ENCODE assay signal across 8 mouse cellular contexts in genomic region chr4:137724212-137724611, GRCm38 (mm10). TPM values are rescaled to one million over a fixed set of nuclear protein-coding genes. Genes with fewer than 3 reads are reported as not detected.
DNase-seq lines count a peak whose midpoint lies in the region; ATAC-seq and TF ChIP-seq lines count a peak whose summit lies in the region.

No protein-coding gene starts in this region.

- peaks cover 21% of the 10 kb centered on the region for H3K27me3 ChIP-seq in kidney, embryonic 14.5 days (ENCODE audit: control insufficient read depth, insufficient read depth, low read length)
- H3K27me3 ChIP-seq in heart, embryonic 16.5 days (ENCODE audit: control insufficient read depth, insufficient read depth, low read length): peaks cover 70% of the 10 kb centered on the region
- H3K27me3 ChIP-seq in liver, adult 2 months (ENCODE audit: control insufficient read depth, insufficient read depth, low read length): no peaks in the 10 kb centered on the region

- H3K9me3 ChIP-seq in kidney, embryonic 14.5 days (ENCODE audit: control insufficient read depth, low read length): no peaks in the 10 kb centered on the region
- no peaks in the 10 kb centered on the region for H3K9me3 ChIP-seq in heart, embryonic 16.5 days (replicated peaks; ENCODE audit: control insufficient read depth, low read length)

- H3K79me2 ChIP-seq in liver, adult 2 months (ENCODE audit: control insufficient read depth, insufficient read depth, low read length): no peaks in the 10 kb centered on the region

- H3K4me1 ChIP-seq in kidney, embryonic 14.5 days (ENCODE audit: control insufficient read depth, insufficient read depth, low read length): peaks cover 16% of the 10 kb centered on the region
- no peaks in the 10 kb centered on the region; the same call in 1 of the 2 replicates for H3K4me1 ChIP-seq in brown adipose tissue, adult 24 weeks (ENCODE audit: control insufficient read depth, insufficient read depth, insufficient read length, low read length)
- H3K4me1 ChIP-seq in heart, embryonic 16.5 days (ENCODE audit: control insufficient read depth, insufficient read depth, low read length): peaks cover 6% of the 10 kb centered on the region; the same call in 1 of the 2 replicates
- no peaks in the 10 kb centered on the region for H3K4me1 ChIP-seq in liver, adult 2 months (ENCODE audit: control insufficient read depth, insufficient read depth, low read length)

- H3K27ac ChIP-seq in kidney, embryonic 14.5 days (ENCODE audit: low read depth, low read length): no peak overlapping the region
- H3K27ac ChIP-seq in brown adipose tissue, adult 24 weeks (replicated peaks; ENCODE audit: low read depth, low read length): peak overlapping the region; percentile 75
- peak overlapping the region; percentile 24; the same call in 1 of the 2 replicates for H3K27ac ChIP-seq in heart, embryonic 16.5 days (ENCODE audit: low read length)
- H3K27ac ChIP-seq in liver, adult 2 months (replicated peaks; ENCODE audit: insufficient read depth, low read depth, low read length): peak overlapping the region; percentile 36

- no peak overlapping the region for H3K4me2 ChIP-seq in kidney, embryonic 14.5 days (replicated peaks; ENCODE audit: low read depth, low read length)
- peak overlapping the region; percentile 55 for H3K4me2 ChIP-seq in heart, embryonic 16.5 days (ENCODE audit: low read depth, low read length)

- TF ChIP-seq POLR2A in liver, adult 2 months (IDR thresholded peaks at IDR 0.05; ENCODE audit: extremely low read depth, insufficient read depth, low read length): no peak

- 49% methylated on average over 11 of the region's 11 CpGs for WGBS in kidney, embryonic 14.5 days
- 34% methylated on average over 11 of the region's 11 CpGs for WGBS in heart, embryonic 16.5 days
- WGBS in liver, adult 2 months: 37% methylated on average over 11 of the region's 11 CpGs

- no peak overlapping the region for H3K4me3 ChIP-seq in kidney, embryonic 14.5 days (ENCODE audit: low read length)
- H3K4me3 ChIP-seq in brown adipose tissue, adult 24 weeks (ENCODE audit: insufficient read depth, low read depth, low read length): peak overlapping the region; percentile 61
- H3K4me3 ChIP-seq in heart, embryonic 16.5 days (ENCODE audit: low read length): peak overlapping the region; percentile 28
- peak overlapping the region; percentile 54 for H3K4me3 ChIP-seq in liver, adult 2 months (ENCODE audit: insufficient read depth, low read depth, low read length)

- TF ChIP-seq CTCF in liver, adult 2 months (IDR thresholded peaks at IDR 0.05; ENCODE audit: low read depth, low read length): no peak

- no peaks in the 10 kb centered on the region for H3K36me3 ChIP-seq in kidney, embryonic 14.5 days (ENCODE audit: control insufficient read depth, insufficient read depth, low read length)
- no peaks in the 10 kb centered on the region for H3K36me3 ChIP-seq in heart, embryonic 16.5 days (ENCODE audit: control insufficient read depth, insufficient read depth)
- no peaks in the 10 kb centered on the region for H3K36me3 ChIP-seq in liver, adult 2 months (ENCODE audit: control insufficient read depth, insufficient read depth, low read length)

- ATAC-seq in kidney, embryonic 14.5 days (ENCODE audit: low FRiP score, low TSS enrichment): no peak
- 0 out of 2 replicates have a peak, but pooled peaks have one; percentile 18 for ATAC-seq in heart, embryonic 16.5 days (replicated peaks; ENCODE audit: extremely low read depth, insufficient read depth, low FRiP score)

- DNase-seq in kidney, adult 11 months: peak; percentile 90
- DNase-seq in liver, adult 2 months (ENCODE audit: extremely low read depth, low read depth, low spot score): peak; percentile 68
- DNase-seq in cerebellum, adult 9-10 months: no peak
- no peak for DNase-seq in right cerebral cortex, postnatal 10 days (ENCODE audit: low spot score in 2 of 2)
- DNase-seq in urinary bladder, postnatal 36 days (ENCODE audit: low spot score in 2 of 2): no peak

- no peak overlapping the region for H3K9ac ChIP-seq in kidney, embryonic 14.5 days (ENCODE audit: low read depth, low read length)
- peak overlapping the region; percentile 41 for H3K9ac ChIP-seq in heart, embryonic 16.5 days (ENCODE audit: low read length)
- peak overlapping the region; percentile 39 for H3K9ac ChIP-seq in liver, adult 2 months (ENCODE audit: low read depth, low read length)

RNA-seq across cellular contexts. Expression of gene Rap1gap, which starts 59.7 kb away (rescaled TPM):
- polyA plus RNA-seq in kidney, embryonic 14.5 days (2014; fragmentation: Nextera tagmentation; extraction: Ambion mirVana): 6.6 and 10.3 TPM in 2 replicates
- 27.7 and 29.4 TPM in 2 replicates for polyA plus RNA-seq in brown adipose tissue, adult 24 weeks (2012; ENCODE audit: insufficient read depth, insufficient read length, missing spikeins)
- polyA plus RNA-seq in heart, embryonic 16.5 days (2015; fragmentation: Nextera tagmentation; extraction: Ambion mirVana): 9.7 and 9.8 TPM in 2 replicates
- total RNA-seq in liver, adult 2 months (2014; rRNA removed): 2.9 and 5.2 TPM in 2 replicates
- 5.8 and 11.5 TPM in 2 replicates for polyA plus RNA-seq in liver, adult 2 months (2012; rRNA removed)

Comparison
In these comparisons a context has a peak if more than half of its experiments do, and no peak if none do; other contexts are left out.
1. DNase-seq: peak in kidney, adult 11 months (single experiment) and liver, adult 2 months (single experiment); none in cerebellum, adult 9-10 months (single experiment), right cerebral cortex, postnatal 10 days (0 of 2) and urinary bladder, postnatal 36 days (0 of 2).